Mouse (Mus musculus) limb, embryonic 14.5 days (tissue): ENCODE data around the gene Kdm2b. TPM values are rescaled to one million over a fixed set of nuclear protein-coding genes. Genes with fewer than 3 reads are reported as not detected.
A peak's percentile ranks its signal among the peaks of the same experiment; 100 is the strongest.

ENCODE experiments used
- ATAC-seq: fragments of 200-750 bp; cut with Nextera tagmentation; 2 replicates; pipeline ENCODE4 v1.8.0; 2017; ENCODE audit warnings: low read depth, moderate number of reproducible peaks, moderate TSS enrichment; ENCODE audit not compliant: low FRiP score
- DNase-seq: peaks from one replicate; pipeline ENCODE4 v3.0.0-alpha.2; 2015; ENCODE audit warnings: low spot score
- H3K27ac ChIP-seq: fragments of 300-500 bp; sonication (generic); replicated peaks from 2 replicates; pipeline ENCODE4 v1.5.1; 2014; ENCODE audit warnings: low read depth, mild to moderate bottlenecking, low read length, moderate library complexity, mixed read lengths
- H3K27me3 ChIP-seq: fragments of 300-500 bp; sonication (generic); 2 replicates; pipeline ENCODE4 v1.6.1; 2014; ENCODE audit warnings: low read length, mixed read lengths; ENCODE audit not compliant: control insufficient read depth, insufficient read depth
- H3K36me3 ChIP-seq: fragments of 300-500 bp; sonication (generic); 2 replicates; pipeline ENCODE4 v1.6.1; 2014; ENCODE audit warnings: mild to moderate bottlenecking, low read length, moderate library complexity, mixed read lengths; ENCODE audit not compliant: control insufficient read depth, insufficient read depth
- H3K4me1 ChIP-seq: fragments of 300-500 bp; sonication (generic); 2 replicates; pipeline ENCODE4 v1.6.1; 2014; ENCODE audit warnings: antibody characterized with exemption, low read length, mixed read lengths; ENCODE audit not compliant: control insufficient read depth, insufficient read depth
- H3K4me2 ChIP-seq: fragments of 300-500 bp; sonication (generic); replicated peaks from 2 replicates; pipeline ENCODE4 v1.6.1; 2014; ENCODE audit warnings: low read depth, mild to moderate bottlenecking, low read length, moderate library complexity; ENCODE audit not compliant: severe bottlenecking
- H3K4me3 ChIP-seq: fragments of 300-500 bp; sonication (generic); replicated peaks from 2 replicates; pipeline ENCODE4 v1.5.1; 2014; ENCODE audit warnings: low read length
- H3K9ac ChIP-seq: fragments of 300-500 bp; sonication (generic); 2 replicates; pipeline ENCODE4 v1.6.1; 2014; ENCODE audit warnings: mild to moderate bottlenecking, low read depth, low read length, moderate library complexity; ENCODE audit not compliant: severe bottlenecking
- H3K9me3 ChIP-seq: fragments of 300-500 bp; sonication (generic); 2 replicates; pipeline ENCODE4 v1.6.1; 2016; ENCODE audit warnings: low read length; ENCODE audit not compliant: control insufficient read depth
- POLR2A ChIP-seq: fragments of 200-500 bp; IDR thresholded peaks from 2 replicates; pipeline ENCODE4 v1.8.0; 2012; ENCODE audit warnings: inconsistent platforms, mild to moderate bottlenecking, moderate library complexity, borderline replicate concordance; ENCODE audit not compliant: insufficient read depth, insufficient read length; ENCODE audit errors: extremely low read depth
- WGBS: fragments of 180-500 bp; shearing (Covaris S2); extraction: QIAGEN DNeasy Blood & Tissue Kit; methylation state at CpG from one replicate; pipeline ENCODE4 v1.1.7; 2014; 5-methylcytosine and 5-hydroxymethylcytosine counted together
- polyA plus RNA-seq, 2 experiments: library from polyadenylated mRNA; depleted of rRNA in 1 of 2; stranded (reverse) in 1 of 2; unstranded in 1 of 2; fragments of >200 nt; fragmentation: Nextera tagmentation in 1 of 2; extraction: Ambion mirVana in 1 of 2; gene quantifications; 2 replicates each; pipeline versions ENCODE4 v1.2.1 to v1.2.3; 2012 to 2014

The Kdm2b gene
- polyA plus RNA-seq, 2 experiments, result 37.0 to 40.9 TPM

DNA sequence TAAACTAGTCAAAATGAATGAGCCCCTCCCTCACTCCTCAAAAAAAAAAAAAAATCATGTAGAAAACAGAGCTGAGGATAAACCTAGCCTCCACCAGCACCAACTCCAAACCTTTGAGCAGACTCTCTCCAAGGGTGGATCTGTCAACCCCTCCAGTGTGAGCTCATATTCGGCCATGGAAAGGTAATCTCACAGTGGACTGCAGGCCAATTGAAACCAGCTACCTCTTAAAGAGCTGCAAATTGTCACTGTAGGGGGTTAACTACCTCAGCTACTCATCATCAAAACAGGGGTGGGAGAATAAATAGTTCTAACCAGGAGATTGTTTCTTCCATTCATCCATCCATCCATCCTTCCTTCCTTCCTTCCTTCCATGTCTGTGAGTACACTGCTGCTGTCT lies 82.4 kb downstream of the Kdm2b start:
- no peak for TF ChIP-seq POLR2A
- H3K27ac ChIP-seq, result no peak overlapping the region
- H3K4me1 ChIP-seq, result no peaks in the 10 kb centered on the region; the same call in 1 of the 2 replicates
- WGBS, result 60% methylated on average over 1 of the region's 1 CpGs
- no peak for DNase-seq
- H3K36me3 ChIP-seq, result no peaks in the 10 kb centered on the region
- H3K9ac ChIP-seq, result no peak overlapping the region
- no peak for ATAC-seq
- no peak overlapping the region for H3K4me2 ChIP-seq
- H3K4me3 ChIP-seq, result no peak overlapping the region
- no peaks in the 10 kb centered on the region for H3K9me3 ChIP-seq
- no peaks in the 10 kb centered on the region for H3K27me3 ChIP-seq

DNA sequence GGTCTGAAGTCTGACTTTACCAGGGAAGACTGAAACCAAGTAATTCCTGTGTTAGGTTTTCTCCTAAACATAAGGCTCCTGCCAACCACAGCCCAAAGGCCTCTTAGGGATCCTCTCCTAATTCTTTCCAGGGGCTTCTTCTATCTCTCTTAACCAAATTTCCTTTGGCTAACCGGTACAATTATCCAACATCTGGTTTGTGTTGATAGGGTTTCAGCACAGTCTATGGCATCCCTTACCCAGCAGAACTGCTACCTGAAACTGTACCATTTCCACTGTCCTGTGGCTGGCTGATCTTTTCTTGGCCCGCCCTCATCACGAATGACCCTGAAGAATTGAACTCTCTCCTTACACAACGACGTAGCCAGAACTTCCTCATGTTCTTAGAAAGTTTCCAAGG lies 86.5 kb downstream of the Kdm2b start:
- Histone ChIP-seq H3K9ac (no peak overlapping the region), H3K4me3 (no peak overlapping the region), H3K27ac (no peak overlapping the region), H3K27me3 (no peaks in the 10 kb centered on the region), H3K4me2 (no peak overlapping the region), H3K4me1 (peaks cover 10% of the 10 kb centered on the region; the same call in 1 of the 2 replicates), H3K9me3 (no peaks in the 10 kb centered on the region), H3K36me3 (no peaks in the 10 kb centered on the region)
- no peak for TF ChIP-seq POLR2A
- no peak for DNase-seq
- WGBS, result 56% methylated on average over 5 of the region's 5 CpGs
- ATAC-seq, result no peak

DNA sequence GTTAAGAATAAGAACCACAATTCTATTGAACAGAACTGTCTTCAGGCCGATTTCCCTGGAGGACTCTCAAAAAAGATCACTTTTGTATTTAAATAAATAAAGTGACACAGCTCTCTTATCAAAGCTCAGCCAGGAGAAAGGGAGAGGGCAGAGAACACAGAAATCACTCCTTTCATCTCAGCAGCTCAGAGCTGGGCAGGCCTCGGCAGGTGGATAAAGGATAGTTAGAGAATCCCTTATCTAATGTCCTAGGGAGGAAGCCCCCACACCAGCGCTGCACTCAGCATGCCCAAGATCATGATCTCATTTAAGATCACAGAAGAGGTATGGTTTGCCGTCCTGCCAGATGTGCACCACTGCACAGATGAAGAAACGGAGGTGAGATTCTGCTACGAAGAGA lies 87.4 kb downstream of the Kdm2b start:
- WGBS, result 84% methylated on average over 6 of the region's 6 CpGs
- peaks cover 10% of the 10 kb centered on the region; the same call in 1 of the 2 replicates for H3K4me1 ChIP-seq
- ATAC-seq (no peak), DNase-seq (no peak)
- TF ChIP-seq POLR2A, result no peak
- H3K27me3 ChIP-seq, result no peaks in the 10 kb centered on the region
- no peaks in the 10 kb centered on the region for H3K9me3 ChIP-seq
- no peak overlapping the region for H3K4me2 ChIP-seq
- no peak overlapping the region for H3K4me3 ChIP-seq
- no peaks in the 10 kb centered on the region for H3K36me3 ChIP-seq
- H3K27ac ChIP-seq, result no peak overlapping the region
- no peak overlapping the region for H3K9ac ChIP-seq

DNA sequence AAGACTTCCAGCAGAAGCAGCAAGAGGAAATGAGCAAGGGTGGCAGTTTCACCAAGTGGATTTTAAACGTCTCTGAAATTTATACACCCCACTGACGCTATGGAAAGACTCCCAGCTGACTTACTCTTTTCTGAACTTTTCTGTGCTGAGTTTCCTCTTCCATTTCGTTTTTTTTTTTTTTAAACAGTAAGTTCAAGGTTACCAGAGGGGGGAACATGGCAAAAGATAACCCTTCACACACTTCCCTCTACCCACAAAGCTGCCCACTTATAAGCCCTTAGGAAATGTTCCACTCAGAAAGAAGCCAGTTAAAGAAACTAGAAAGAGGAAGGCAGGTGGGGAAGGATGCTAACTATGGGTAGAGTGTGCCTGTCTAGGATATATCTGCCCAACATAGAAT lies 88.0 kb downstream of the Kdm2b start:
- DNase-seq (no peak), ATAC-seq (no peak)
- H3K9me3 ChIP-seq, result no peaks in the 10 kb centered on the region
- no peak overlapping the region for H3K9ac ChIP-seq
- H3K27me3 ChIP-seq, result no peaks in the 10 kb centered on the region
- TF ChIP-seq POLR2A, result no peak
- H3K36me3 ChIP-seq, result no peaks in the 10 kb centered on the region
- H3K4me1 ChIP-seq, result peaks cover 10% of the 10 kb centered on the region; the same call in 1 of the 2 replicates
- H3K4me2 ChIP-seq, result no peak overlapping the region
- no peak overlapping the region for H3K4me3 ChIP-seq
- WGBS, result 41% methylated on average over 3 of the region's 3 CpGs
- no peak overlapping the region for H3K27ac ChIP-seq

DNA sequence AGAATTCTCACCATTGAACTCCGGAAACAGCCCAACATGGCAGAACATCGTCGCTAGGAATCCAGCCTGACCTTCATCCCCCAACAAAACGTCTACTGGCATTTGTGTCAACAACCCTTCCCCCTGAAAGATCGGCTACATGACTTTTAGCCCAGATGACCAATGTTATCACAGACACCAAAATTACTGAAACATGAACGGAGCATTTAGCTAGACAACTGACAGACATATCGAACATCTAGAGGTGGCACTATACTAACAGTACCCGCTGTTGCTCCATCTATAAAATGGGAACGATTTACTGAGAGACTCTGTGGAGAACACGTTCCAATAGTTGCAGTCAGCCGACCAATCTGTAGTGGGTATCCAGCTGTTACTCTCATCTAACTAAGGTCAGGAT lies 88.4 kb downstream of the Kdm2b start:
- Histone ChIP-seq H3K4me2 (peak overlapping the region; percentile 84), H3K36me3 (no peaks in the 10 kb centered on the region), H3K4me1 (peaks cover 10% of the 10 kb centered on the region; the same call in 1 of the 2 replicates), H3K9me3 (no peaks in the 10 kb centered on the region), H3K27me3 (no peaks in the 10 kb centered on the region), H3K27ac (no peak overlapping the region), H3K9ac (peak overlapping the region; percentile 90; the same call in 1 of the 2 replicates), H3K4me3 (peak overlapping the region; percentile 85)
- no peak for TF ChIP-seq POLR2A
- ATAC-seq, result no peak
- DNase-seq, result no peak
- 46% methylated on average over 11 of the region's 11 CpGs for WGBS
